Mouse (Mus musculus) stomach, adult 2 months (tissue): ENCODE data around the gene Sh3glb1. TPM values are rescaled to one million over a fixed set of nuclear protein-coding genes. Genes with fewer than 3 reads are reported as not detected.

Experiments
- polyA plus RNA-seq: library from polyadenylated mRNA; depleted of rRNA; stranded (reverse); fragments of >200 nt; gene quantifications from 2 replicates; pipeline ENCODE4 v1.2.3, GENCODE M21; 2012; rRNA removed

The Sh3glb1 gene
- 5.0 and 9.2 TPM in 2 replicates for polyA plus RNA-seq

DNA sequence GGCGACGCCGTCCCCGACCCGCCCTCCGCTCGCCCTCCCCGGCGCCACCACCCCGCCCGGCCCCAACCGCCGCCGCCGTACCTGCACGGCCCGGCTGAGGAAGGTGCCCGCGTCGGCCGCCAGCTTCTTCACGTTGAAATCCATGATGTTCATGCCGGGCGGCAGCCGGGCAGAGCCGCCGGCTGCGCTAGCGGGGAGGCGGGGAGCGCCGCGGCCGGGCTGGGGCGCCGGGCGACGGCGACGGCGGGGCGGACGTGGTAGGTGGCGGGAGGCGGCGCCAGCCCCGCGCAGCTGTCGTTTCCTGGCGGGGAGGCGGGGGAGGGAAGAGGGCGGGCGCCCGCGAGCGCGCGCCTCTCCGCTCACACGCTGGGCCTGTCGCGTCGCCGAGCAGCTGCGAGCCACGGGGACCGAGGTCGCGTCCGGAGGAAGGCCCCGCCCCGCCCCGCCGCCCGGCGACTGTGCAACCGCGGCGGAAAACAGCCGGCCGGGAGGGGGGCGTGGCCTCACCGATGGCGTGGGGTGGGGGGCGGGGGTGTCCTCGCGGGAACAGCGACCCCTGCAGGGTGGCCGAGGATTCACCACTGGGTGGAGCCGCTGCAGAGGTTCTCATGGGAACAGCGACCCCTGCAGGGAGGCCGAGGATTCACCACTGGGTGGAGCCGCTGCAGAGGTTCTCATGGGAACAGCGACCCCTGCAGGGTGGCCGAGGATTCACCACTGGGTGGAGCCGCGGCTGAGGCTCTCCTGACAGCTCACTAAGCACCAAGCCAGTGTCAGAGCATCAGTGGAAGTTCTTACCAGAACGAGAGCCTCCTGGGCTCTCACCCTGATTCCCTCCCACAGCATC is at the start of gene Sh3glb1:
TSS of gene Sh3glb1 (minus strand) at position 435 of the 847 bp plus-strand sequence.

DNA sequence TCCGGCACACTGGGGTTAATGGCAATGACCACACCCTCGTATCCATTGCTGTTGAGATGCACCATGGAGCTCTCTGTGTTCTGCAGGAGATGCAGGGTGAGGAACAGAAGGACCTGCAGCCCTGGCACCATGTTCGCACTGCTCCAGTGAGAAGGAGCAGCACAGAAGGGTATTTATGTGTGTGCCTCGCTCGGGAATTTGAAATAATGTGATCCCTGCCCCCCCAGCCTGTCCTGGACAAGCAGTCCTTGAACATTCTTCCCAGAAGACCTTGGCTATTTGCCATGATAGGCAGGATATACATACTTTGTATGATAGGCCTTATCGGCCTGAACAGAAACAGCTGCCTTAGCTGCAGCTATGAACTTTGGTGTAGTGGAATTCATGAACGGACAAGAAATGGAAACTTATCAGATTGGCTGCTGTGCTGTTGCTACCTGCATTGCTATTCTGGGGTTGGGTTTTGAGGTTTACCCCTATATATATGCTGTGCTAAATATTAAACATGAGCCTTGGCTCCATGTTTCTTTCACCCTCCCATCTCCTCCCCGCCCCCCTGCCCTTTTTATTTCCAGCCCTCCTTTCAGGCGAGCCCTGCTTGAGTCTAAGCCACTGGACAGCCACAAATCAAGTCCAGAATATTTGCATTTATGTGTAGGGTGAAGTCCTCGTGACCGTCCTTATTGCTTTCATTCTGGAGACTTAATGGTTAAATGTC is 40.6 kb upstream of the Sh3glb1 start, which contains the start of gene Clca3a1:
TSS of gene Clca3a1 (minus strand) at position 386 of the 718 bp plus-strand sequence.

Other genes with a start within 250 kb of the Sh3glb1 start
- 1.0 and 1.3 TPM in 2 replicates for gene Hs2st1, start 150.2 kb downstream of the Sh3glb1 start, polyA plus RNA-seq
- 52.9 and 59.6 TPM in 2 replicates for gene Selenof, start 150.0 kb downstream of the Sh3glb1 start, polyA plus RNA-seq
- gene Clca3a1, start 40.6 kb upstream of the Sh3glb1 start, polyA plus RNA-seq = 0.20 and 0.58 TPM in 2 replicates
- gene Clca3a2, start 99.2 kb upstream of the Sh3glb1 start, polyA plus RNA-seq = 0.51 and 0.68 TPM in 2 replicates
- gene Clca3b, start 129.0 kb upstream of the Sh3glb1 start, polyA plus RNA-seq = 0.08 TPM in 1 of 2 replicates, not detected in the other
- gene Clca4b, start 212.2 kb upstream of the Sh3glb1 start, polyA plus RNA-seq = 0.03 TPM in 1 of 2 replicates, not detected in the other